Mouse (Mus musculus): ENCODE data around the gene Dok3.

- no peak for TF ChIP-seq CTCF (IDR thresholded peaks at IDR 0.05; ENCODE audit: borderline replicate concordance, control insufficient read depth, extremely low read depth, insufficient read depth, low read length, poor library complexity)
- TF ChIP-seq POLR2A (IDR thresholded peaks at IDR 0.05; ENCODE audit: control insufficient read depth, extremely low read depth, insufficient read depth, low read length, poor library complexity) = no peak
These were observed 42.0 kb downstream of the Dok3 start for GRCm38 (mm10) chr13:55486916-55487577.

Measured in thymus, adult 2 months (tissue).